Mouse (Mus musculus) spleen, adult 12 weeks (tissue): ENCODE measurements around the gene Prom1.

Source experiments
- DNase-seq: peaks from one replicate; pipeline ENCODE4 v3.0.0; 2022; ENCODE audit warnings: low spot score

Prom1 gene

DNA sequence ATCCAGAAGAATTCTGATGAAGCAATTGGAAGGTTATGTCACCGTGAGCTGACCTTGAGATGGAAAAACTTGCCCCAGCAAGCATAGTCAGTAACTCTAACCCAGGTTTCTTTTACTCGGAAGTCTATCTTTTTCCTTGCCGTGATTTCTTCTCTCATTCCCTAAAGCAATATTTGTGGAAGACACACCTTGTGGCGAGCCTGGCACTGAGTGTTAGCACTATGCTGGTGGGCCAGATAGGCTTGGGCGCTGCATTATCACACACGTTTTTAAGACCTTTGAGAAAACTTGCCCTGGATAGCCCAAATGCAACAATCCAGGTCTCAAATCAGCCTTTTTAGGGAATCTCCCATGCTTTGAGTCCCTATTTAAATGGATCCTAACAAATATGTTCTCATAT, 127.7 kb downstream of the Prom1 start:
- no peak for DNase-seq

DNA sequence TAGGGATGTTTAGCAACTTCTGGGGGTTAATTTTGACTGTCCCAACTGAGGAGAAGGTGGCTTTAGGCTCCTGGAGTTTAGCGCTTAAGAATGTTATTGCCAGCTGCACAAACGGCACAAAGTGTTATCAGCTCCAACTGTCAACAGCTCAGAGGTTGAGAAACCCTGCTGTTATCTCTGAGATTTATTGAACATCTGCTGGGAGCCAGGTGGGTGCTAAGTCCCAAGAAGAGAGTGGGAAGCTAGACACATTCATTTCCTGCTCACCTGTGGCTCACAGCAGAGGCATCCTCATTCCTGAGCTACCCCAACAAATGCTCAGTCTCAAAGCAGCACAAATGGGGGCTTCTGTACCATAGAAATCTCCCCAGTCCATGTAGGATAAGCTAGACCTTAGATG, 130.7 kb downstream of the Prom1 start:
- DNase-seq: no peak

DNA sequence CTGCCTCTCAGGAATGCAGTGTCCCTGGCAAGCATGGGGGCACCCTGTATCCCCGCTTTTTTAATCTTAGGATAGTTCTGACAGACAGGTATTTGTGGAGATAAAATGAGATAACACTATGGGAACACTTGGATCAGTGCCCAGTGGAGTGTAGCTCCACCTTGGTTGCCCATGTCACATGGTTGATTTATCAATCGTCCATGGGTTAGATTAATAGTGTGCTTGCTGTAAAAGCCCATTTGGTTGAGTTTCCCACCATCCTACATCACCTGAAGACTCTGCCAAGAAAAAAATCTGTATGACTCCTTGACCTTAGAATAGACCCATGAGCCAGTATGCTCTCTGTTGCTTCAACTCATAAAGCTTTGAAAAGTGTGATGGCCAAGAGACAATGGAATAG, 131.3 kb downstream of the Prom1 start:
- no peak for DNase-seq

DNA sequence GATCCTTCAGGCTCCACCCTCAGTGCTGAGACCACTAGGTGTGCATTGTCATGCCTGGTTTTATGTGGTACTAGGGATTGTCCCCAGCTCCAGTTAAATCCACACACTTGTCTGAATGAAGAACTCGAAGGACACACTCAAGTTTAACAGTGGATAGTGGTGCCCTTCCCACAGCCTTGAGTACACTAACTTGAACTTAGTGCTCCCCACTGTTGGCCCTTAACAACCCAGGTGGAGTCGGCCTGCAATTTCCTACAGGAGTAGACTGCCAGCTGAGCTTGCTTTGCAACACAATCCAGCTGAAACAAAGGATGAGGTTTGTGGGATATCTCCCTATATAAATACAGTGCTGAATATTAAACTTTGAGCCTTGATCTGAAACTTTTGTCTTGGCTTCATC, 133.2 kb downstream of the Prom1 start:
- DNase-seq: no peak

DNA sequence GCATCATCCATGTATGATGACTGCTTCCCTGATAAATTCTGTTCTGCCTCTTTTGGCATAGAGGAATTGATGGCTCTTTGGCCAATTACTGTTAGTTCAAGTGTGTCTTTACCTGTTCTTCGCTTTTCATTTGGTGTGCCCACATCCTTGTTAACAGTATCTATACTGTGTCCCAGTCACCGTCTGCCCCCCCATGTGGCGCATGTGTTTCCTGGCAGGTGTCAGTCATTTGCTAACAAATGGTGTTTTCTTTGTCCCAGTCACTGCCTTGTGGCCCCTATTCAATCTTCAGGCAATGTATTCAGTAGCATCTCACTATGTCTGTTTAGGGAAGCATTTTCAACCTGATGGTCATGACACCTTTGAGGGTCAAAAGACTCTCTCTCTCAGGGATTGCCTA, 140.8 kb downstream of the Prom1 start:
- no peak for DNase-seq

DNA sequence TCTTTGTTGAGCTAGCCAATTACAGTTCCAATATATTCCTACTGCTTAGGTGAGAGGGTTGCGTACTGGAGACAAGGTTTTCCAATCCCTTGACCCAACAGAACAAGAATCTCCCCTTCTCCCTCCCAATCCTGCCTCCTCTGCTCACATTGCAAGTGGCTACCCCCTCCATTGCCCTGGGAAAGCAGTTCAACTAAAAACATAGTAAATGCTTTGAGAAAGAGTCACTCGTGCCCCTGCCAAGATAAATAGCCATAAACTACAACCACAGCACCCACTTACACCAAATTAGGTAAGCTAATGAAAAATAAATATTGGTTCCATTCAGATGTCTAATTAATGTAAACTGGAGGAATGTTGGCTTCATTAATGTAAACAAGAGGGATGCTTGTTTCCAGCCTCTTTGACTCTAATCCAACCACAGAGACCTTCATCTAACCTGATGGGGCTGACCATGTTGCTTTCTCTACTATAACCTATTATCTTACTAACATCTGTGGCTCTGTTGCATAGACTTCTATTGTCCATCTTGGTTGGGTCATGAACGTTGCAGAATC, 141.9 kb downstream of the Prom1 start:
- DNase-seq: no peak

DNA sequence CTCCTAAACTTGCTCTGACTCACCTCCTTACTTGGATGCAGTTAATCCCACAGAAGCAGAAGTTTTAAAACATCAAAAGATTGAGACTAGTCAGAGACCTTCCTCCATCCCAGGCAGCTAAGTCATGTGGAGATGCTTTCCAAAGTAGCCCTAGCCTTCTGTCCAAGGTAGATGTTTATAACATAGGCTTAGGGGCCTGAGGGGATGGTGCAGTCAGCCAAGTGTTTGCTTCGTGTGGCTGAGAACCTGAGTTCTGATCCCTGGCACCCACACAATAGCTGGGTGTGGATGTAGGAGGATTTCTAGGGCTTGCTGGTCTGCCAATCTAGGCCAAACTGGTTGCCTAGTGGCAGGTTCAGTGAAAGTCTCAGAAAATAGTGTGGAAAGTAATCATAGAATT, 148.6 kb downstream of the Prom1 start:
- DNase-seq: no peak

DNA sequence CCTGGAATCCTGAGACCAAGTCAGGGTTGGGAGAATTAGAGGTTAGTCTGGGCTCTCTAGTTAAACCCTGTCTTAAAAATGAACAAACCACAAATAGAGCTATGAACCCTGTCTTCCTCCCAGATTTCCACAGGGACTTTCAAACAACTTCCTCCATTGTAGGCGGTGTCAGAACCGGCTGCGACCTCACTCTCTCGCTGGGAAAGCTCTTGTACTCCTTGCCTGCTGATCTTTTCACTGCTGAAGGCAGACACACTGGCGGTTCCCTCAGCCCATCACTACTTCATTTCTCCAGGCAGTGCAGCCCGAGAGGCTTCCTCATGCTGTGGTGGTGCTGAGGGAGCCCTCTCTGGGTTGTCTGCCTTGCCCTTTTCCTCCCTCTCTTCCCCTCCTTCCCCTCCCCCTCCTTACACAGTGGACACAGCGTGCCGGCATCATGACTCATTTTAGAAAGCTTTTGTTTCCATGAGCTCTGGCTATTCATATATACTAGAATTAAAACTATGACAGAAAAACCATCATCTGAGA, 153.0 kb downstream of the Prom1 start:
- no peak for DNase-seq

DNA sequence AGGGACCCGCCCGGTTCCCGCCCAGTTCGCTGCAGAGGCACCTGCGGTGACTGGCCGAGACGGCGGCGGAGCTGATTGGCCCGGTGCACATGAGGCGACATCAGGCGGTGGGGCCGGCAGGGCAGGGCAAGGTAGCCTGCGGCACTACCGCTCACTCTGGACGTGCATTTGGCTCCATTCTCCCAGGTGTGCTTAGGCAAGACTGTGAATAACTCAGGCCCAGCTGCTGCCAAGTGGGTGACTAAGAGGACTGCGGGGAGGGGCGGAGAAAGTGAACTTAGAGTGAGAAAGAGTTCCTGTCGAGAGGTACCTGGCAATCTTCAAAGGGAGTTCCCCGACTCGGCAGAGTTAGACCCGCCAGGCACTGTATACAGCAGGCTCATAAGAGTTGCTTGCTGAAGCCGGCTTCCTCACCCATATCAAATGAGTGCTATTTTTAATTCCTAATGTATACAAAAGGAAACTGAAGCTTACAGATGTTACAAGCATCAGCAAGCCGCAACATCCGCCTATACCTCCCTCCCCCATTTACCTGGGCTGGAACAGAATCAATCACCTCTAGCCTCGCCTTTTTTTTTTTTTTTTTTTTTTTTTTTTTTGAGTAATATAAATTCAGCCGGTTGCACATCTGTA, 153.6 kb downstream of the Prom1 start:
- DNase-seq: peak; percentile 52

DNA sequence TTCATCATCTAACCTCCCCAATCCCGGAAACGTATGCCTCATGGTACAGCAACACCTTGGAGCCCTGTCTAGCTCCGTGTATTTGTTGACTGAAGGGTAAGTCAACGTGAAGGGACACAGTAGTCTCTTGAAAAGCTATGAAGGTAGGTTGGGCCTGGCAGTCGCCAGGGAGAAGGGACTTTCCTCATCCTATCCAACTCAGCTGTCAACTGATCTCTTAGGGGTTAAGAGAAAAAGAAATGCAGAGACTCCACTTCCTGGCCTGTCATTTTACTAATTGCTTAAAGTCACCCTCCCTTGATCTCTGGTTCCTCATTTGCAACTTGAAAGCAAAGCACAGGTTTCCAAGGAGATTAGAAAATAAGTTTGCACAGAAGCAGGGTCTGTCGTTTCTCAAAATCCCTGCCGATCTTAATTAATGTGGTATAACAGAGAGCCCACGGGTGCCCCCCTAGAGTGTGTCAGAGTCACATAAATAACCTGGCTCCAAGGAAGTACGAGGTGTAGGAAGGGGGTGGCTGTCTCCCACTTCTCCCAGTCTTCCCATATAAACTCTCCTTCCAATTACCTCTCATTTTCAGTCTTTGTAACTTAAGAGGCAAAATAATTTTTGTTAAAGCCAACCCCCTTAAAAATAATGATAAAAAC, 154.4 kb downstream of the Prom1 start:
- no peak for DNase-seq
